Mouse (Mus musculus) inflammation-experienced regulatory T-cells, adult 16 weeks (primary cell): ENCODE measurements around the gene Barx2. TPM values are rescaled to one million over a fixed set of nuclear protein-coding genes. Genes with fewer than 3 reads are reported as not detected.

Source experiments
- polyA plus RNA-seq: library from polyadenylated mRNA; unstranded; fragments of 100-300 nt; shearing (Covaris generic); gene quantifications from one replicate; pipeline ENCODE4 v1.2.1, GENCODE M21; 2017

Barx2 gene
- polyA plus RNA-seq = not detected

DNA sequence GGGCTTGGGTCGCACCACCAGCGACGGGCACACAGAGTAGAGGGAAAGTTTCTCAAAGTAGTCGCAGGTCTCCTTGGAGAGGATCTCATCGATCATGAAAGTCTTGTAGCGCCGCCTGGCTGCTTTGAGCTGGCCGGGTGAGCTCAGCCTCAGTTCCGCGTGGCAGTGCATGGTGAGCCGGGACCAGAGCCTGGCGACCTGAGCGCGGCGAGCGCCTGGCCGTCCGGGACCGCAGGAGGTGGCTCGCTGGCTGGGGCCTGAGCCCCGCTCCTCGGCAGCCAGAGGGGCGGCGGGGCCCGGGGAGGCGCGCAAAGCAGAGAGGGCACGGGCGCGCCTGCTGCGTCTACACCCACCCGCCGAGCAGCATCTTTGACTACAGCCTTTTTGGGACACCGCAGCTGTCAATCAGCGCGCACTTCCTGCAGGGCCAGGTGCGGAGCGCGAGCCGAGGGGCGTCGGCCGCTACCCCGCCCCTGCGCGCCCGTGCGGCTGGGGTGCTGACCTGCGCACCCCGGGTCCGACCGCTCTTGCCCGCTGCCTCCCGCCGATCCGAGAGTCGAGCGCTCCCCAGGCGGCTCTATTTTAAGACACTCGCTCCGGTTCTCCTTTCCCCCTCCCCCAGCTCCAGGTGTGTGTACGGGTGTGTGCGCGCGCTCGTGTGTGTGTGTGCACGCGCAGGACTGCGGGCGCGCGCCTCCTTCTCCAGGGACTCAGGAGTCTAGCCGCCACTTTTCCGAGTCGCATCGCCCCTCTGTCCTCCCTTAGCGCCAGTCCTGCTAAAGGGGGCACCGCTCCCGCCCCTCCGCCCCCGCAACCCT, at the start of gene Barx2:
Barx2 (minus strand) TSS at position 542 of the 818 bp plus-strand sequence.

Other genes starting within 250 kb of the Barx2 start
- gene Arhgap32, start 202.7 kb upstream of the Barx2 start, polyA plus RNA-seq = not detected